Mouse (Mus musculus): ENCODE results near the gene Dclk2.

DNA sequence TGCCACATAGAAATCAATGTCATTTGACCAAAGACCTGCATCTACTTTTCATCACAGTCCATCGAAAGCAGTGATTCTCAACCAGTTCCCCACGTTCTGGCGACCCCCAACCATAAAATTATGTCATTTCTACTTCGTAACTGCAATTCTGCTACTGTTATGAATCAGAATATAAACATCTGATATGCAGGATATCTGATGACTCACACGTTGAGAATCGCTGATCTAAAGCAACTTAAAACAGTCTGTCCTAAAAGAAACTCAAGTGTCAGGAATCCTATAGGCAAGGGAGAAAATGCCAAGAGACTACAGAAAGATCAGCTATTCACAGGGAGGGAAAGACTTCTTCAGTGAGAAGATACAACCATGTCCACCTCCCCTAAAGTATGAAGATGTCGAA lies 69.5 kb downstream of the Dclk2 start:
- no peak for TF ChIP-seq CTCF (IDR thresholded peaks at IDR 0.05; ENCODE audit: control insufficient read depth, insufficient read depth, insufficient read length)
- no peak for TF ChIP-seq MYOD1 (IDR thresholded peaks at IDR 0.05; ENCODE audit: control insufficient read depth, insufficient read length, low read depth)

Data from C2C12 (cell line).